Mouse (Mus musculus) liver, postnatal 0 days (tissue): ENCODE measurements around the gene Filip1l.

Experiments used
- CTCF ChIP-seq: sonication (generic); IDR thresholded peaks from 2 replicates; pipeline ENCODE4 v1.5.1; 2016; ENCODE audit warnings: antibody characterized with exemption, low read depth
- EP300 ChIP-seq: IDR thresholded peaks from 2 replicates; pipeline ENCODE4 v1.6.1; 2016; ENCODE audit warnings: antibody characterized with exemption, low read depth, mild to moderate bottlenecking

DNA sequence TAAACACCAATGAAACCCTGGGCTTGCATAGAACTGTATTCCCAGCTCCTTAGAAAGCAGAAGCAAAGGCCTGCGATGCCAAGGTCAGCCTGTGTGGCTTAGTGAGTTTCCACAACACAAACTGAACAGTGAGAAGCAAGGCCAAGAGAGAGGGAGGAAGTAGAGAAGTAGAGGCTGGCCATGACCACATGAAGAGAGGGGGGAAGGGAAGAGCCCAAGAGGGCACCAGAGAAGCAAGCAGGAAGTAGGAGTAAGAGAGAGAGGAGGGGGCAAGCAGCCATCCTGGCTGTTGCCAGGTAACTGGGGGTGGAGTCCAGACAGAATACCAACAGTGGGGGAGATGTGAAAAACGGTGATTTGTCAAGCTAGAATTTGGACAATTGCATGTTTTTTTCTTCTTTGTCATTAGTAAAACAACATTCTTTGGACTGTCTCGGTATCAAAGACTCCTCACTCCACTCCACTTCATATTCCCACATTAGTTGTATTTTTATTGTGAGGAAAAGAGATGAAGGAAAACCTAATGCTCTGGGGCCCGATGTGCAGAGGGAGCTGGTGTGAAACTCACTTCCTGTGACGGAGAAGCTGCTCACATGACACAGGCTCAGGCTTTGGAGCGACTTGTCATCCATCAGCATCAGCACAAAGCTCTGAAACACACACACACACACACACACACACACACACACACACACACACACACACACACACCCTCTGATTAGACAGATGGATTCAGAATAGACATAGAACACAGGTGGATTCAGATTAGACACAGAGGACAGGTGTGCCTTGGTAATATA lies 70.3 kb downstream of the Filip1l start:
- TF ChIP-seq EP300 (no peak), CTCF (no peak)
